Mouse (Mus musculus): ENCODE measurements around the gene Nova2.

GRCm38 (mm10) chr7:18926911-18927310, 1.2 kb downstream of the Nova2 start:
- no peak for TF ChIP-seq POLR2A (IDR thresholded peaks at IDR 0.05; ENCODE audit: extremely low read depth, insufficient read depth, low read length)
- TF ChIP-seq CTCF (IDR thresholded peaks at IDR 0.05; ENCODE audit: extremely low read depth, insufficient read depth, low read length), result no peak
